Mouse (Mus musculus): ENCODE measurements around the gene Ncbp2.
A peak's percentile ranks its signal among the peaks of the same experiment; 100 is the strongest.
"Not testable (repeated sequence)": the region's sequence is repeated elsewhere in the genome, so short reads cannot be mapped to it uniquely, and the experiment has no call there.

Gene Ncbp2

DNA sequence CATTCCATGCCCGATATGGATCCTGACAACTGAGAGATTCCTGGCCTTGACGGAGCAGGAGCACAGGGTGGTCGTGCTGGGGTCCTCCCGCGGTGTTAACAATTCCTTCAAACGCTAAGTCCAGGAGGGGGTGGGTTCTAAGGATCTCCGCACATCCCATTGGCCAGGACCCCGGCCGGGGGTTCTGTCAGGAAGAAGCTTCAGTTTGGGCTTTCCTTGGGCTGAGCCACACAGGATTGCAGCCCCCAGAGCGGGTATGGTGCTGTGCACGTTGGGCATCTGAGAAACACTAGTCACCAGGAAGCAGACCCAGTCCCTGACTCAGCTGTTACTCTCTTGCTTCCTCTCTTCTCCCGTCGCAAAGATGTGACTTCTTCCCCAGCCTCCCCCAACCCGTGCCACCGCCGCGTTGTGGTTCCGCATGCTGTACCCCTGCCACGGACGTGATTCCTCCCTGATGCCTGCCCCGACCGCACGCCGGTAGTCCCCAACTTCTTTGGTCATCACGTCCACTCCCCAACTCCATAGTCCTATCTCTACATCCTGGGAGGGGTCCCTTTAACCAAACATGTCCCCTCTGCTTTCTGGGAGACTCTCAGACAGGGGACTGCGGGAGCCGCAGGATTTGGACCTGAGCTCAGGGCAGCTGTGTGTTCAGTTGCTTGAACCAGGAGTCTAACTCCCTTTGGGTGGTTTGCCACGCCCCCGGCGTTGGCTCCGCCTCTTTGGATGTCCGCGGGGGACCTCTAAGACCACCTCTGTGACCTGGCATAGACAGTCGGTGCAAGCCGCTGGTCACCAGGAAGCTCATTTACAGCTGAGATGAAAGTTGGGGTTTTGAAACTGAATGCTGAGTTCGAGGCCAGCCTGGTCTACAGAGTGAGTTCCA lies 13.0 kb upstream of the Ncbp2 start:
- no peak for DNase-seq

DNA sequence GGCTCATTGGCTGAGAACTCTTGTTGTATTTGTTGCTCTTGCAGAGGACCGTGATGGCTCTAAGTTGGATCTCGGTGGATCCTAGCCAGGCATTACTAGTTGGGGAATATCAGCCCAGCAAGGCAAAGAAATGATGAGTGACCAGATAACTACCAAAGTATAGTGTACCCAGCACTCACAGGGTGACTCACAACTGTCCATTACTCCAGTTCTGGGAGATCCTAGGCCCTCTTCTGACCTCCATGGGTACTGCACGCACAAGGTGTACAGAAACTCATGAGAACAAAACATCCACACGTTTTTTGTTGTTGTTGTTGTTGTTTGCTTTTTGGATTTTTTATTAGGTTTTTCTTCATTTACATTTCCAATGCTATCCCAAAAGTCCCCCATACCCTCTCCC lies 11.7 kb upstream of the Ncbp2 start:
- DNase-seq, result no peak

DNA sequence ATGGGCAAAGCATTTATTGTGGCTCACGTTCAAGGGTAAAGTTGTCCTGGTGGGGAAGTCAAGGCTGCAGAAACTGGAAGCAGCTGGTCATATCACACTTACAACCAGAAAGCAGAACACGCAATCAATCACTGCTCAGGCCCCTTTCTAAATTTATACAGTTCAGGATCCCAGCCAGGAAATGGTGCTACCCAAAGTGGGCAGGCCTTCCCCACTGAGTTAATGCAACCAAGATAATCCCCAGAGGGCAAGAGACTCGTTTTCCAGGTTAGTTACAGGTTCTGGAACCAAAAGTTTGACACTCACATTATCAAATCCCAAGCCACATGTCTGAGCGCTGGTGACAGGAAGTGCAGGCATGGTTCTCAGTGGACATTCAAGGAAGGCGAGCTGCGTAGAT lies 9.5 kb upstream of the Ncbp2 start:
- DNase-seq, result no peak

DNA sequence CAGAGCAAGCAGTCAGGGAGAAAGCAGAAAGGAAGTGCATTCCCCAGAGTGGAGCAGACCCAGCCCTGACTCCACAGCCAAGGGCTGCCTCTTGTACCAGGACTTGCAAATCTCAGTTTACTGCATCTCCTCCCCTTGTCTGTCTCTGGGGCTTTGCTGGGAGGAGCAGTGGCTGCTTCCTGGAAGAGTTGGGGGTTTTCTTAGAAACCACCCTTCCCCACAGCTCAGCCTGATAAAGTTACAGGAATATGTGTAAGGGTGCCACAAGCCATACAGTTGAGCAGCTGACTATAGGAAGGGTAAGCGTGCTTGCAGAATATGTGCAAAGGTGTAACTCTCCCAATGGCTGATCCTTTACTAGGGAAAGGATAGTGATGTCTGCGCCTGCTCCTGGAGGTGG lies 7.7 kb upstream of the Ncbp2 start:
- no peak for DNase-seq

DNA sequence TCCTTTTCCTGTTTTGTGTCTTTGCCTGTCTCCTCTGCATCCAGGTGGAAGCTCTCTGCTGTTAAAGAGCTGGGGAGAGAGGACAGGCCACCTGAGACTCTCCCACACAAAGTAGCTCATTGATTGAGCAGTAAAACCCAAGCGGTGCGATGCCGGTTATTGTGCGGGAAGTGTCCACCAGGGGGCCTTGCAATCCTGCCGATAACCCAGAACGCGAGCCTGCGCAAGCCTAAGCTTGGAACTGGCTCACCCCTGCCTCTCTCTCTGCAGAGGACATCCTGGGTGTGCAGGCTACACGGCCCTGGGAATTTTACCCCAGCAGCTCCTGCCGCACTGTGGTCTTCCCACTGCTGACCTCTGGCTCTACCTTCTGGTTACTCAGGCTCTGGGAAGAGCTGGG lies 4.3 kb upstream of the Ncbp2 start:
- peak; percentile 80 for DNase-seq

DNA sequence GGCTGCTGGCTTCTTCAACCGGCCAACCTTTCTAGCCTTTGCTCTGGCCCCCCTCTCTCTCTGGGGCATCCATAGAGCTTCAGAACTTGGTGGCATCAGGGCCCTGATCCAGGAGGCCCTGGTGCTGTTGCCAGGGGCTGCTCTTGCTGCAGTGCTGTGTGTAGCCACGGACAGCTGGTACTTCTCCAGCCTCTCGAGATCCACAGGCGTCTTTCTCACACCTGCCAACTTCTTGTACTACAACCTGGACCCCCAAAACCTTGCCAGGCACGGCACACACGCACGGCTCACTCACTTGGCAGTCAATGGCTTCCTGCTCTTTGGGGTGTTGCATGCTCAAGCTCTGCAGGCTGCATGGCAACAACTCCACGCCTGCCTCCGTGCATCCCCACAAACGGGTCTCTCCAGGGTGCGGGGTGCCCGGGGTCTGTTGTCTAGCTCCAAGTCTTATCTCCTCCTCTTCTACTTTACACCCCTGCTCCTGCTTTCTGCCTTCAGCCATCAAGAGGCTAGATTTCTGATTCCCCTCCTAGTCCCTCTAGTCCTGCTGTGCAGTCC lies 3.5 kb upstream of the Ncbp2 start:
- DNase-seq, result no peak

DNA sequence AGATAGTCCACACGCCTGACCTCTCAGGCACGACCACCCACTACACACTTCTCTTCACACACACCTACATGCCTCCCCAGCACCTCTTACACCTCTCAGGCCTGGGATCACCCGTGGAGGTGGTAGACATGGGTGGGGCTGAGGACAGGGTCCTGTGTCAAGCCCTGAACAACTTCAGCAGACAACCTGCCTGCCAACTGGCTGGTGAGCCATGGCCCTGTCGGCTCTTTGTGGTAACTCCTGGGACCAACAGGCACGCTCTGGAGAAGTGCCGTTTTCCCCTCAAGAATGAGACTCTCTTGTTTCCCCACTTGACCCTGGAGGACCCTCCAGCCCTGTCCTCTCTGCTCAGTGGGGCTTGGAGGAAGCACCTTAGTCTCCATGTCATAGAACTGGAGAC lies 2.9 kb upstream of the Ncbp2 start:
- DNase-seq, result no peak

DNA sequence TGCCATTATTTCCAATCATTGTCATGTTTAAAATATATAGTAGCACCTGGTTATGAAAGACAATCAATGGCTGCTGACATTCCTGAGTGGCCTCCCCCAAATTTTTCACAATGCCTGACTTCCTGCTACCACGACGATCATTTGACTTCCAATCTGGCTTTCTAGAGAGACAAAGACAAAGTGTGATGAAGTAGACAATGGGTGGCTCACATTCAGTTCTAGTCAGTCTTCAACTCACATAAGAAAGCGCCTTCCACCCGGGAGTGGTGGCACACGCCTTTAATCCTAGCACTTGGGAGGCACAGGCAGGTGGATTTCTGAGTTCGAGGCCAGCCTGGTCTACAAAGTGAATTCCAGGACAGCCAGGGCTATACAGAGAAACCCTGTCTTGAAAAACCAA lies 2.3 kb upstream of the Ncbp2 start:
- DNase-seq, result not testable (repeated sequence)

DNA sequence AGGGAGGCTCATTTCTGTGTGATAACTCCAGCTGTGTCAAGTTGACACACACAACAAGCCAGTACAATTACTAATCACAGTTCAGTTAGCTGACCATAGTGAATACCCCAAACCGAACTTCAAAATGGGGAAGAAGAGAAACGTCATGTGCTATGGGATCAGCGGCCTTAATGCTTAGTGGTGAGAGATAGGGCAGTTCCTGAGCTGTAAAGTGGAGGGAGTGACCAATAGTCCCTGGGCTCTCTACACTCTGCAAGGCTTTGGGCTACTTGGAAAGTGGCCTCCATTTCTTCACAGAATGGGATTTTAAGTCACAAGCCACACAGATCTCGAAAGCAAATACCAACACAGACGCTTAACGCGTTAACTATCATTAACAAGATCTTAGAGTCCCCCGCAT lies 980 bp upstream of the Ncbp2 start:
- no peak for DNase-seq

DNA sequence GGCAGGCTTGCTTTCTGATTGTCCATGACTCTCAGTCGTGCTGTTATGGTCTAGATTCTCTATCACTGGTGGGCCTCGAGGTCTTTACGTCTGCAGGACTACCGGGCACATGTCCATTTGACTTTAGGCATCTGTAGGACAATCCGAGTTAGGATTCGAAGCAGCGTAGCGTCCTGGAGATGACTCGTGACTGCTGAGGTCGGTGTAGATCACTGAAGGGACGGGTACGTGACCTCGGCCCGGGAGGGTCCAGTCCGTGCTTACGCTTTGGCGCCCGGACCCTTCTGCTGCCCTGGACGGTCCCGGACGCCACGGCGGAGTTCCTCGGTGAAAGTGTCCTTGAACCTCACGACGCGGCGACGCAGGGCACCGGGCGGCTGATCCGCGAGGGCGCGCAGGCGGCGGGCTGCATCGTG lies 404 bp upstream of the Ncbp2 start:
- DNase-seq, result no peak

DNA sequence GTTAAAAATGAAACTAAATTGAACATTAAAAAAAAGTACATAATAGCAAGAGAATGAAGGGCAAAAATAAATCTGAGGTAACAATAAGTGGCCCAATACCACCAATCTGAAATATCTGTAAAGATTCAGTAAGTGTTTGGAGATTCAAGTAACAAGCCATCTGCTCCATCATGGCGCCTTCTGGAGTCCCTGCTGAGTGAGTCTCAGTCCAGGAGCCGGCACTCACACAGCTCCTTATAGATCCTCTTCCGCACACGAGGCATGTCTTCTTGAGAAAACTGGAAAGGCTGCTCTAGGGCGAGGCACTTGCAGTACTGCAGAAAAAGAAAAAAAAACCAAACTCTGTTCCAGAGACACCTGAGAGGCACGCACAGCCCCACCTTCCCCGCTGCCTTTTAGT lies 14.9 kb downstream of the Ncbp2 start:
- no peak for DNase-seq

DNA sequence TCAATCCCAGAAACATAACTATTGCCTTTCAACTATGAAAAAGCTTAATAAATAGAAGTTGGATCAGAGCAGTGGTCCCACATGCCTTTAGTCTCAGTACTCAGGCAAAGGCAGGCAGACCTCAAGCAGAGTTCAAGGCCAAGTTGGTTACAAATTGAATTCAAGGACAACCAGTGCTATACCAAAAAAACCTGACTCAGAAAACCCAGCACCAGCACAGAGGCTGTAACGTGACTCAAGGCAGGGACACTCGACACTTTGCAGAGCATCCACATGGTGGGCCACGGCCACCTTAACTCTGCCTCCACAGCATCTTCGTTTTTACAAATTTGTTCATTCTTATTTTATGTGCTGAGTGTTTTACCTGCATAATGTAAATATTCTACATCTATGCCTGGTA lies 26.9 kb downstream of the Ncbp2 start:
- DNase-seq, result no peak

DNA sequence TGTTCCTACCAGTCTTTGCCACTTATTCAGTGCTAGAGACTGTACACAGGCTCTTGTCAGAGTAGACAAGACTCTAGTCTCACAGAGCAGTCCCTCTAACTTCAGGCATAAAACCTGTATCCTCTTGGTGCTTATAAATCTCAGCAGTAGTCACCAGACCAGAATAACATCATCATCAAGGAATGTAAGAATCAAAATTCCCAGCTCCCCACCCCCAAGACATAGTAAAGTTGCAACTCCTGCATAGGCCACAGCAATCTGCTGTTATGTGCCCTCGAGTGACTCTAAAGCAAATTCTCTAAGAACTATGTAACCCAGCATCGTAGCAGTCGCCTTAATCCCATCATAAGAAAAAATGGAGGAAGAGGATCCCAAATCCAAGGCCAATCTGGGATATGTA lies 31.2 kb downstream of the Ncbp2 start:
- no peak for DNase-seq

DNA sequence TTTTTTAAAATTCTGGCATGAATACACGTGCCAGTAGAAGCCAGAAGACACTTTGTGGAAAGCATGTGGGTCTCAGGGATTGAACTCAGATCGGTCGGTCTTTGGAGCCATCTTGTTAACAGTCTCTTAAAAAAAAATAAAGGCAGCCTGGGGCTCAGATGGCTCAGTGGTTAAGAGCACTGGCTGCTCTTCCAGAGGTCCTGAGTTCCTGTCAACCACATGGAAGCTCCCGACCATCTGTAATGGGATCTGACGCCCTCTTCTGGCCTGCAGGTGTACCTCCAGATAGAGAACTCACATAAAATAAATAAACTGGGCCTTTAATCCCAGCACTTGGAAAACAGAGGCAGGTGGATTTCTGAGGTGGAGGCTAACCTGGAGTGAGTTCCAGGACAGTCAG lies 32.6 kb downstream of the Ncbp2 start:
- no peak for DNase-seq

DNA sequence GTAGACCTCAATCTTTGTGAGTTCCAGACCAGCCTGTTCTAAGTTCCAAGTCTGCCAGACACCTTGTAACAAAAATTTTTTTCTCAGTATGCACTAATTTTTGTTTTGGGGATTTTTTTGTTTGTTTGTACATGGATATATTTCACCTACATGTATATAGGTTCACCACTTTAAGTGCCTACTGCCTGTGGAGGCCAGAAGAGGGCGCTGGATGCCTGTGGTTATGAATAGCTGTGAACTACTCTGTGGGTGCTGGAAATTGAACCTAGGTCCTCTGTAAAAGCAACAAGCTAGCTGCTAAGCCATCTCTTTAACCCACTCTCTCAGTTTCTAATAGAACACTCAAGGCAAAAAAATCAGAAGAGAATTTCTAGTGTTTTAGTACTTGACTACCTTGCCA lies 43.7 kb downstream of the Ncbp2 start:
- no peak for DNase-seq

DNA sequence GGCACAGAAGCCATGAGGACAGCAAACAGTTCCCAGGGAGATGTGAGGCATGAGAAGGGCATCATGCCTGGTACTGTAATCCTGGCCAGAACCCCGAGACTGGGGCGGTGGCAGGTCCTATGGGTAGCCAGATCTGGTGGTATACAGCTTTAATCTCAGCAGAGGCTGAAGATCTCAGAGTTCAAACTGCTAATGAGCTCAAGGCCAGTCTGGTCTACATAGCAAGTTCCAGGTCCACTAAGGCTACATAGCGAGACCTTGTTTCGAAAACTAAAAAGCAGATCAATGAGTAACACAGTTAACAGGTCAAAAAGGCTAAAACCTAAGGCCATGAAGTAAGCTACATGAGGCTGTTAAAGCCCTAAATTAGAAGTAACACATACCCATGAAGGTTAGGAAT lies 44.9 kb downstream of the Ncbp2 start:
- peak; percentile 59 for DNase-seq

DNA sequence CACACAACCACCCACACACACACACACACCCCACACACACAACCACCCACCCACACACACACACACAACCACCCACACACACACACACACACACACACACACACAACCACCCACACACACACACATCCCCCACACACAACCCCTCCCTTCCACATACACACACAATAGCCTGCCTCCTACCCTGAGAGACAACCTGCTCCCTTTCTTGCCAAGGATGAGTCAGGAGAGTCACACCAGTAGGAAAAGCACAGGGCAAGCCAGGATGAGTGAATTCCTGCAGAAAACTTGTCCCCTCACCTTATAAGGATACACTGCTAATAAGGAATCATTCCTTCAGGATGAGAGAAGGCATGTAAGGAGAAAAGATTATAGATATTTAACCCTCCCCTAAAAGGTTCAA lies 45.6 kb downstream of the Ncbp2 start:
- no peak for DNase-seq

DNA sequence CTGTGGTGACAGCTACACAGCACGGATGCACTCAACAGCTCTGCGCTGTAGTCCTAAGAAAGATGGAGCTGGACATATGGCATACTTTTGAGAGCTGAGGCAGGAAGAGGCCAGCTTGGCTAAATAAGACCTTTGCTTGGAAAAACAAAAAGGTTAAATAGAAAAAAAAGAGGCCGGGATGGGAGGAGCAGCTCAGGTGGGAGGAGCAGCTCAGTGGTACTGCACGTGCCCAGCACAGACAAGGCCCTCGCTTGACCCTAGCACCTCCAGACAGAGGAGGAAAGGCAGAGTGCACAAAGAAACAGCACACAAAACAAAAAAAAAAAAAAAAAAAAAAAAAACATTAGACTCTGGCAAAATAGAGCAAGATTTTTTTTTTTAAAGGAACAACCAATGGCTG lies 48.1 kb downstream of the Ncbp2 start:
- peak; percentile 36 for DNase-seq

DNA sequence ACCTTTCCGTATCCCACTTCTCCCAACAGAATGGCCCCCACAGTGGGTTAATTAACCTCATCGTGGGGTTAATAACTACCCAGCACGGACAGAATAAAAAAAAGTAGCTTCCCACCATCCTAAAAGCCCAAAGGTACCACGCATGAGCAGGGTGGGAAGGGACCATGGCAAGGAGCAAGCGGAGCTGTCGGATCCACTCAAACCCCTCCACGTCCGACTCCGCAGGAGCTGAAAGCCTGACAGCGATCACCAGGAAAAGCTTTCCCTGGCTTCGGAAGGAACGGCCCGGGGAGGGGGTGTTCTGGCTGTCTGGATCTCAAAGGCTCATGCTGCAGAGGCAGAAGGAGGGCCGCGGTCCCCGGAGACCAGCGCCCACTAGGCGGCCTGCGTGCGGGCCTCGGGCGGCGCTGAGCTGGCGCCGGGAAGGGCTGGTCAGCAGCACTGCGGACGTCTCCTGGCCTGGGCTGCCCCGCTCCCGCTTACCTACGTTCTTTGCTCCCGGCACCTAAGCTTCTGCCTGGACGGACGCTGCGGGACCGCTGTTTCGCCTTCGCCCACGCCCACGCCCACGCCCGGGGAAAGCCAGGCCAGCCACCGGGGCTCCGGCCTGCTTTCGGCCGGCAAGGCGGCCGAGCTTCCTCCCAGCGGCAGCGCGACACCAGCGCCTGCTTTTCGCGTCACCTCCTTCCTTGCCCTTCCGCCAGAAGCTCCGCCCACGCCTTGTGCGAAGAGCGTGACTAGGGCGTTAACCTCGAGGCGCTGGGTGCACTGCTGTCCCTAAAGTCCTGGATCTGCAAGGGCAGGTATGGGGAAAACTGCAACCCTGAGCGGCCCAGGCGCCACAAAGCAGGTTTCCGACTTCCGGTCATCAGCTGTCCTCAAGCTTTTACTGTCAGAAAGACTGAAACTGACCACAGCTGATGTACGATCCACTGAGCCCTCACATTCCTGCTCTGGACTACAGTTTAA lies 54.5 kb downstream of the Ncbp2 start, which contains the start of gene Senp5:
Gene Senp5 (minus strand): TSS at position 779 of the 969 bp plus-strand sequence.
- DNase-seq, result peak; percentile 94

DNA sequence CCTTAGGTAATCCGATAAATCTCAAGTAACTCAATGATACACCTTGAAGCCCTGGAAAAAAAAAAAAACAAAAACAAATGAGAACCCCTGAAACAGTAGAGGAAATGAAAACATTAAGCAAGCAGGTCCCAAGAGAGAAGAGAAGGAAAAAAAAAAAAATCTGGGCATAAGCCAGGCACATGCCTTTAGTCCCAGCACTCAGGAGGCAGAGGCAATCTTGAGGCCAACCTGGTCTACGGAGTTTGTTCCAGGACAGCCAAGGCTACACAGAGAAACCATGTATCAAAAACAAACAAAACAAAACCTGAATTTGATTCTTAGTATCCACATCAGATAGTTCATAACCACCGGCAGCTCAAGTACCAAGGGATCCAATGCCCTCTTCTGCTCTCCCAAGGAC lies 56.4 kb downstream of the Ncbp2 start:
- DNase-seq, result no peak

DNA sequence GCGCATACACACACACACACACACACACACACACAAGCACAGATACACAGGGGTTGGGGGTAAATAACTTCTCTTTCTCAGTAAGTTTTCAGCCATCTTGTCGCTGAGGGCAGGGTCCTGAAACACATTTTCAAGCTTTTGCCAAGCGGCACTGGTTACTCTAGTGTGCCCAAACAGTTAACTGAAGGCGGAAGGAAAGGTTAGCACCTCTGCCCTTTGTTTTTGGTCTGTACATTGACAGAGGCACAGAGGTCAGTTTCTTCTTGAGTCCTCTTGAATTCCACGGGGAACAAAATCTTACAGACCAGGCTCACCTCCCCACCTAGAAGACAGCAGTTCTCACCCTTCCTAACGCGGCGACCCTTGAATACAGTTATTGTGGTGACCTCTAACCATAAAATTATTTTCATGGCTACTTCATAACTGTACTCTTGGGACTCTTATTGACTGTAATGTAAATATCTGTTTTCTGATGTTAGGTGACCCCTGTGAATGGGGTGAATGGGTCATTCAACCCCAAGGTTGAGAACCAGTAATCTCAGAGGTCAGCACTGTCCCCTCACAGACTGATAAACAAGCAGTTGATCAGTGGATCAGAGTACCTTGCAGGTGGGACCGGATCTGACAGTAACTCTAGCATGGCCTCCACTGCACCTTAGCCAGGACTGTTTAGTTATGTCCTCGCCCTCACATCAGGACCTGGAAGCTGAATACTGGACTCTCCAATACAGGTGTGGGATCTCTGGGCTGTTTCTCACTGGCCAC lies 60.4 kb downstream of the Ncbp2 start:
- DNase-seq, result no peak

DNA sequence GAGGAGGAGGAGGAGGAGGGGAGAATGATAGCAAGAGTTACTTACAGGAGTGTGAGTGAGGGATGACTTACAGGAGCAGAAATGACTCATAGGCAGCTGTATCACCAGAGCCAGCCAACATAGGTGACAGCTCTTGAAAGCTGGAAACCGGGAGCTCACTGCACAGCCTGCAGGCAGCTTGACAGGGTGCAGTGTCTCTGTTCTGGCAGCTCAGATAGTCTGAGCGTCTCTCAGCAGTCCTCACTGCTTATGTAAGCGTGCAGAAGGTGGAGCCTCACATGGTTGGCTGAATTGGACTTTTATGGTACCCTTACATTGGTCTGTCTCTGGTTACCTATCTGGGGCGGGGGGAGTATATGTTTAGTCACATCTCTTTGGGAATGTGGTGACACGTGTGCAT lies 61.6 kb downstream of the Ncbp2 start:
- DNase-seq, result peak; percentile 26

DNA sequence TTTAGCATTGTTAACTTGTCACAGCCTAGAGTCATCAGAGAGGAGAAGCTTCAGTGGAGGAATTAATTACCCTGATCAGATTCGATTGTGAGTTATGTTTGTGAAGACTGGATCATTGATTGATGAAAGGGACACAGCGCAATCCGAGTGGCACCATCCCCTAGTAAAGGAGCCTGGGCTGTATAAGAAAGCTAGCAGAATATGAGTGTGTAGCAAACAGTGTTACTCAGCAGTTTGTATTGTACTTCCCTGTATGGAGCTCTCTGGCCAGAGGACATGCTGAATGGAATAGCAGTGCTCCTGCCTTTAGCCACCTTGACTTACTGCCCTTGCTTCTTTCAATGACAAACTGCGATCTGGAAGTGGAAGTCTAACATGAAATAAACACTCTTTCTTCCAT lies 62.0 kb downstream of the Ncbp2 start:
- no peak for DNase-seq
